Mouse (Mus musculus) C2C12 (cell line): Measurements from ENCODE around the gene Higd1a. TPM values are rescaled to one million over a fixed set of nuclear protein-coding genes. Genes with fewer than 3 reads are reported as not detected.

Source experiments
- H3K27me3 ChIP-seq: one replicate; pipeline ENCODE4 v1.6.1; 2011; ENCODE audit not compliant: control insufficient read depth, insufficient read depth, insufficient read length
- H3K36me3 ChIP-seq: one replicate; pipeline ENCODE4 v1.6.1; 2011; ENCODE audit not compliant: control insufficient read depth, insufficient read depth
- H3K4me3 ChIP-seq: one replicate; pipeline ENCODE4 v1.5.1; 2011; ENCODE audit warnings: mild to moderate bottlenecking, control low read depth; ENCODE audit not compliant: poor library complexity, insufficient read depth, severe bottlenecking
- H3K79me2 ChIP-seq: one replicate; pipeline ENCODE4 v1.6.1; 2011; ENCODE audit not compliant: control insufficient read depth, insufficient read depth
- H3K79me3 ChIP-seq: one replicate; pipeline ENCODE4 v1.6.1; 2011; ENCODE audit warnings: low read depth, control low read depth
- H3ac ChIP-seq: one replicate; pipeline ENCODE3; 2011; ENCODE audit warnings: low read depth; ENCODE audit not compliant: control insufficient read depth, insufficient read length
- CEBPB ChIP-seq: IDR thresholded peaks from one replicate; pipeline ENCODE4 v1.6.1; 2011; ENCODE audit warnings: low read depth, mild to moderate bottlenecking, control low read depth, moderate library complexity
- CTCF ChIP-seq: IDR thresholded peaks from one replicate; pipeline ENCODE4 v1.5.1; 2011; ENCODE audit not compliant: control insufficient read depth, insufficient read depth, insufficient read length
- FOSL1 ChIP-seq: IDR thresholded peaks from one replicate; pipeline ENCODE4 v1.8.0; 2011; ENCODE audit warnings: mild to moderate bottlenecking, low read length; ENCODE audit not compliant: poor library complexity, insufficient read depth, severe bottlenecking
- MAX ChIP-seq: IDR thresholded peaks from one replicate; pipeline ENCODE4 v1.6.1; 2011; ENCODE audit warnings: mild to moderate bottlenecking, control low read depth
- MYOD1 ChIP-seq: IDR thresholded peaks from one replicate; pipeline ENCODE4 v1.6.1; 2011; ENCODE audit warnings: low read depth; ENCODE audit not compliant: control insufficient read depth, insufficient read length
- MYOG ChIP-seq: IDR thresholded peaks from one replicate; pipeline ENCODE4 v1.6.1; 2011; ENCODE audit not compliant: control insufficient read depth, insufficient read length; ENCODE audit errors: extremely low read depth
- USF1 ChIP-seq: IDR thresholded peaks from one replicate; pipeline ENCODE4 v1.6.1; 2011; ENCODE audit warnings: low read depth, mild to moderate bottlenecking, control low read depth, moderate library complexity
- polyA plus RNA-seq: library from polyadenylated mRNA; unstranded; fragments of >200 nt; fragmentation: generic; extraction: Trizol; gene quantifications from one replicate; pipeline ENCODE4 v1.2.1, GENCODE M21; 2012; ENCODE audit warnings: missing spikeins

Higd1a gene
- polyA plus RNA-seq, 1 experiment, result 55.5 TPM

DNA sequence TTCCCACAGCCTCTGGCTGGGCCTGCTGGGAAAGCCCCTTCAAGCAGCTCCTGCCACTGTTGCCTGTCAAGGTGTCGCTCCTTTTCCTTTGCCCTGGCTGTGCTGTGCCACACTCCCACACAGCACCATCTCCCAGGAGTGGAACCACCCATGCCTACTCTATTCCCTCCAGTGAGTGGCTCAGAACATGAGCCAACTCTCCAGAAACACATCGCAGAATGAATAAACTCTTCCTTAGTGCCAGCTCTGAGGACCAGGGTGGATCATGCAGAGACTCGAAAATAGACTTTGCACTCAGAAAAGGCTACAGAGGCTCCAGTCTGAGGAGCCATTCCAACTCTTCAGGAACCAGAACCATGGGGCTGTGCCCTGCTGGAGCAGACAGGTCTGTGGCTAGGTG lies 31.8 kb downstream of the Higd1a start:
- no peak overlapping the region for H3ac ChIP-seq
- no peak for TF ChIP-seq MAX
- TF ChIP-seq USF1, result no peak
- no peak for TF ChIP-seq CTCF
- TF ChIP-seq CEBPB, result no peak
- TF ChIP-seq MYOD1, result no peak
- no peak for TF ChIP-seq FOSL1
- no peak for TF ChIP-seq MYOG
- no peaks in the 10 kb centered on the region for H3K79me3 ChIP-seq
- H3K4me3 ChIP-seq, result no peak overlapping the region
- no peaks in the 10 kb centered on the region for H3K36me3 ChIP-seq
- H3K27me3 ChIP-seq, result peaks cover 11% of the 10 kb centered on the region
- H3K79me2 ChIP-seq, result no peaks in the 10 kb centered on the region

DNA sequence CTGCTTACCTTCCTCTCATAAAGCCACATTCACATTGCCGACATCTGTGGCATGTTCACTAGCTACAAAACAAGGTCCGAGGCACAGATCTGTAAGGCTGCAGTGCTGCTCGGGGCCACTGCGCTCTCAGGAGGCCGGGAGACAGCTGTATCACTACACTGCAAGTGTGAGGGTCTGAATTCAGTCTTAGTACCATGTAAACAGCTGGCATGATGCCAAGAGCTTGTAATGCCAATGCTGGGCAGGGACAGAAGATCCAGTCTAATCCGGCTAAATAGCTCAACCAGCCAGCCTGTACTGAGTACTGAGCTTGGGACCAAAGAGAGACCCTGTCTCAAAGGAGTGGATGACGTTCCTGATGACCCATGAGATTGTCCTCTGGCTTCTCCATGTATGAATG lies 34.2 kb downstream of the Higd1a start:
- Histone ChIP-seq H3K27me3 (peaks cover 7% of the 10 kb centered on the region), H3ac (no peak overlapping the region), H3K36me3 (no peaks in the 10 kb centered on the region), H3K79me2 (no peaks in the 10 kb centered on the region), H3K79me3 (no peaks in the 10 kb centered on the region), H3K4me3 (no peak overlapping the region)
- TF ChIP-seq CEBPB (no peak), USF1 (no peak), FOSL1 (no peak), CTCF (no peak), MAX (no peak), MYOG (no peak), MYOD1 (no peak)

DNA sequence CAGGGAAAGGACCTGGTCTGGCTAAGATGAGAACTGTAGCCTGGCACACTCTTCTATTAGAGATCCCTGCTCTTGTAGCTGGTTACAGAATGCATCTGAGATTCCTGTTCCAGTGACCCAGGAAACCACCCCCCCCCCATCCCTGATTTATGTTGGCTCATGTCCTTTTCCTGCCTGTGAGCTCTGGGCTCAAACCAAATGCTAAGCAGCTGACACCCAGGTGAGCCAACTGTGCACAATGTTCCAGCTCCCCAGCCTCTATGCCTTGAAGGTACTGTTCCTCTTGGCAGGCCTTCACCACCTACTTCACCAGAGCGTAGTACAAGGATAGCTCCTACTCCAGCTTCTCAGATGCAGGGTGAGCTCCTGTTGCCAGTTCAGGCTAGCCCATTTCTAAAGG lies 35.1 kb downstream of the Higd1a start:
- Histone ChIP-seq H3K79me2 (no peaks in the 10 kb centered on the region), H3ac (no peak overlapping the region), H3K4me3 (no peak overlapping the region), H3K36me3 (no peaks in the 10 kb centered on the region), H3K27me3 (no peaks in the 10 kb centered on the region), H3K79me3 (no peaks in the 10 kb centered on the region)
- no peak for TF ChIP-seq MYOG
- TF ChIP-seq CTCF, result no peak
- no peak for TF ChIP-seq USF1
- TF ChIP-seq FOSL1, result no peak
- no peak for TF ChIP-seq MYOD1
- no peak for TF ChIP-seq CEBPB
- no peak for TF ChIP-seq MAX

DNA sequence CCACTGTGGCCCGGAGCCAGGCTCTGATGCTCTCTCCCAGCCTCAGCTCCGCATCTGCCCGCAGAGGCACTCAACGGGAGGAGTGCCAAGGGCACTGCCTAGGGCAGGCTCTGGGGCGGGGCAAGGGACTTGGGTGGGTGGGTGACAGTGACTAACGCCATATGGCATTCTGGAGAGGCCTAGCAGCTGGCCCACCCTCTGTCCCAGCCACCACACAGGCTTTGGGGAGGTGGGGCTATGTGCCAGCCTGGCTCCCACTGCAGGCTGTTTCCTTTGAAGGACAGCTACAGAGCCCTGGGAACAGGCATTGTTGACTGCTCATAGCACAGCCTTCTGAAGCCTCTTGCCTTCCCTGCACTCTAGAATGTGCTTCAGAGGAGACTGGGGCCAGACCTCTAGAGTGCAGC lies 35.6 kb downstream of the Higd1a start:
- no peak overlapping the region for H3K4me3 ChIP-seq
- TF ChIP-seq USF1, result no peak
- no peak for TF ChIP-seq FOSL1
- TF ChIP-seq MYOD1, result no peak
- no peak for TF ChIP-seq CTCF
- no peak for TF ChIP-seq CEBPB
- TF ChIP-seq MYOG, result no peak
- no peak for TF ChIP-seq MAX
- H3K36me3 ChIP-seq, result no peaks in the 10 kb centered on the region
- H3ac ChIP-seq, result no peak overlapping the region
- H3K27me3 ChIP-seq, result no peaks in the 10 kb centered on the region
- no peaks in the 10 kb centered on the region for H3K79me3 ChIP-seq
- H3K79me2 ChIP-seq, result no peaks in the 10 kb centered on the region

DNA sequence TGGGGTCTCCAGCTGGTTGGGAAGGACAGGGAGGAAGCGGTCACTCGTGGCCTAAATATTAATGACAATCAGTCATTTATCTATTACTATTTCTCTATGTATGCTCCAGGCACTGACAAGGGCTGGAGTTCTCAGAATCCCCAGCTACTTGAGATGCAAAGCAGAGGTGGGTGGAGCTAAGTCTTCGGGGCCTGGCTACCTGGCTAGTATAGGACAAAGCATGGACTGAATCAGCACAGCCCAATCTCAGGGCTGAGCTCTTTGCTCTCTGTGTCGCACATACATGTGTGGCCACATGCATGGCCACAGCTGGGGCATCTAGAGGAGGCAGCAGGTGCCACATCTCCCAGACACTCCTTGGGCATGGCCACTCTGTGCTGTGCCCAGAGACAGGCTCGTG lies 37.4 kb downstream of the Higd1a start:
- Histone ChIP-seq H3ac (no peak overlapping the region), H3K27me3 (no peaks in the 10 kb centered on the region), H3K4me3 (no peak overlapping the region), H3K79me2 (no peaks in the 10 kb centered on the region), H3K79me3 (no peaks in the 10 kb centered on the region), H3K36me3 (no peaks in the 10 kb centered on the region)
- TF ChIP-seq CEBPB, result no peak
- no peak for TF ChIP-seq FOSL1
- TF ChIP-seq MYOG, result no peak
- TF ChIP-seq CTCF, result no peak
- TF ChIP-seq USF1, result no peak
- TF ChIP-seq MYOD1, result no peak
- TF ChIP-seq MAX, result no peak

DNA sequence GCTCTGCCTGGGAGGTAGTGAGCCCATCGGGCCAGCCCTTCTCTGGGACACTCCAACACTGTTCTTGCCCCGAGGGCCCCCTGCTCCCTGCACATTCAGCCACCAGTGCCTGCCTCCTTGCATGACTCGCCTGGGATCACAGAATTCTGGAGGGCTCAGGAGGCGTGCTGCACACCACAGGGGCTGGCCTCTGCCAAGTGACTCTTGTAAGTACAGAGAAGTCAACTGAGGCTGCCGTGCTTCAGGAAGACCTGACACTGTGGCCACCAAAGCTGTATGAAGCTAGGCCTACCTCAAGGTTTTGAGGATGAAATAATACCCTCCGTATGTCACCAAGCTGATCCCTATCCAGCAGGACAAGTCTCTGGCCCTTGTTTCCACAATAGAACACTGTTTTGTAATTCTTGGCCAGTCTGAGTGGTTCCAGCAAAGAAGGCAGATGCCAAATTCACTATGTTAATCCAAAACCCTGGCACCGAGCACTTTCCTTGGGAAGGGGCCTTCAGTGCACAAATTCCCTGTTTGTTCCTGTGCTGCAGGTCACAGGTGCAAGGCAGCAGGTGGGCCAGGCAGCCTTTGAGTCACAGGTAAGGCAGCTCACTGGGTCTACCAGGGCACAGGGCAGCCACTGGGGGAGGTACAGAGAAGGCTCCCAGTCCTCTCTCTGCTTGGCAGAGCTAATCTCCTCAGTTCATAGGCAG lies 38.2 kb downstream of the Higd1a start:
- no peaks in the 10 kb centered on the region for H3K36me3 ChIP-seq
- H3ac ChIP-seq, result no peak overlapping the region
- no peak overlapping the region for H3K4me3 ChIP-seq
- no peaks in the 10 kb centered on the region for H3K79me3 ChIP-seq
- H3K27me3 ChIP-seq, result no peaks in the 10 kb centered on the region
- TF ChIP-seq USF1, result no peak
- no peak for TF ChIP-seq MYOD1
- TF ChIP-seq CTCF, result no peak
- no peak for TF ChIP-seq FOSL1
- TF ChIP-seq CEBPB, result no peak
- TF ChIP-seq MAX, result no peak
- no peak for TF ChIP-seq MYOG
- no peaks in the 10 kb centered on the region for H3K79me2 ChIP-seq
